Mouse (Mus musculus) neural tube, embryonic 12.5 days (tissue): ENCODE measurements around the gene Cyp1a2. TPM values are rescaled to one million over a fixed set of nuclear protein-coding genes. Genes with fewer than 3 reads are reported as not detected.

Source experiments
- ATAC-seq: fragments of 200-750 bp; cut with Nextera tagmentation; 2 replicates; pipeline ENCODE4 v1.8.0; 2017; ENCODE audit warnings: low read depth, mild to moderate bottlenecking, moderate TSS enrichment, moderate library complexity; ENCODE audit not compliant: low FRiP score
- H3K27ac ChIP-seq: fragments of 300-500 bp; sonication (generic); 2 replicates; pipeline ENCODE4 v1.5.1; 2016
- H3K27me3 ChIP-seq: fragments of 300-500 bp; sonication (generic); replicated peaks from 2 replicates; pipeline ENCODE4 v1.6.1; 2016; ENCODE audit warnings: mild to moderate bottlenecking
- H3K36me3 ChIP-seq: fragments of 300-500 bp; sonication (generic); 2 replicates; pipeline ENCODE4 v1.6.1; 2016; ENCODE audit warnings: mild to moderate bottlenecking
- H3K4me1 ChIP-seq: fragments of 300-500 bp; sonication (generic); 2 replicates; pipeline ENCODE4 v1.6.1; 2016
- H3K4me2 ChIP-seq: fragments of 300-500 bp; sonication (generic); replicated peaks from 2 replicates; pipeline ENCODE4 v1.6.1; 2016; ENCODE audit warnings: mild to moderate bottlenecking
- H3K4me3 ChIP-seq: fragments of 300-500 bp; sonication (generic); 2 replicates; pipeline ENCODE4 v1.5.1; 2016
- H3K9ac ChIP-seq: fragments of 300-500 bp; sonication (generic); 2 replicates; pipeline ENCODE4 v1.6.1; 2016; ENCODE audit warnings: mild to moderate bottlenecking
- H3K9me3 ChIP-seq: fragments of 300-500 bp; sonication (generic); 2 replicates; pipeline ENCODE4 v1.6.1; 2016; ENCODE audit warnings: mild to moderate bottlenecking
- WGBS: fragments of 180-500 bp; shearing (Covaris S2); methylation state at CpG from one replicate; pipeline ENCODE4 v1.1.7; 2016; 5-methylcytosine and 5-hydroxymethylcytosine counted together
- polyA plus RNA-seq: library from polyadenylated mRNA; unstranded; fragments of >200 nt; fragmentation: Nextera tagmentation; extraction: Ambion mirVana; gene quantifications from 2 replicates; pipeline ENCODE4 v1.2.1, GENCODE M21; 2016

The Cyp1a2 gene
- polyA plus RNA-seq, 1 experiment from 2014 or later = not detected

GRCm38 (mm10) chr9:57669566-57669965, 13.9 kb downstream of the Cyp1a2 start:
- Histone ChIP-seq H3K27ac (no peak overlapping the region), H3K9me3 (no peaks in the 10 kb centered on the region), H3K27me3 (no peaks in the 10 kb centered on the region), H3K36me3 (no peaks in the 10 kb centered on the region), H3K4me1 (no peaks in the 10 kb centered on the region), H3K4me3 (no peak overlapping the region), H3K9ac (no peak overlapping the region), H3K4me2 (no peak overlapping the region)
- WGBS = 84% methylated on average over 3 of the region's 3 CpGs
- ATAC-seq = no peak

- Histone ChIP-seq H3K27me3 (no peaks in the 10 kb centered on the region), H3K36me3 (no peaks in the 10 kb centered on the region), H3K27ac (no peak overlapping the region), H3K4me3 (no peak overlapping the region), H3K4me2 (no peak overlapping the region), H3K4me1 (no peaks in the 10 kb centered on the region), H3K9ac (no peak overlapping the region), H3K9me3 (no peaks in the 10 kb centered on the region)
- whole genome bisulfite sequencing = 42% methylated on average over 1 of the region's 1 CpGs
- no peak for ATAC-seq
Observed at GRCm38 (mm10) chr9:57668277-57668676, 15.2 kb downstream of the Cyp1a2 start.

- ATAC-seq = no peak
- no peak overlapping the region for H3K4me2 ChIP-seq
- H3K27ac ChIP-seq = no peak overlapping the region
- 60% methylated on average over 11 of the region's 11 CpGs for WGBS
- H3K4me1 ChIP-seq = no peaks in the 10 kb centered on the region
- no peaks in the 10 kb centered on the region for H3K9me3 ChIP-seq
- H3K36me3 ChIP-seq = no peaks in the 10 kb centered on the region
- H3K4me3 ChIP-seq = no peak overlapping the region
- H3K9ac ChIP-seq = no peak overlapping the region
- no peaks in the 10 kb centered on the region for H3K27me3 ChIP-seq
Observed at GRCm38 (mm10) chr9:57667817-57668216, 15.7 kb downstream of the Cyp1a2 start.

GRCm38 (mm10) chr9:57667136-57667535, 16.4 kb downstream of the Cyp1a2 start:
- H3K27me3 ChIP-seq = no peaks in the 10 kb centered on the region
- H3K9ac ChIP-seq = no peak overlapping the region
- no peaks in the 10 kb centered on the region for H3K4me1 ChIP-seq
- 75% methylated on average over 3 of the region's 3 CpGs for WGBS
- H3K4me2 ChIP-seq = no peak overlapping the region
- no peak for ATAC-seq
- no peaks in the 10 kb centered on the region for H3K36me3 ChIP-seq
- H3K4me3 ChIP-seq = no peak overlapping the region
- no peaks in the 10 kb centered on the region for H3K9me3 ChIP-seq
- no peak overlapping the region for H3K27ac ChIP-seq

GRCm38 (mm10) chr9:57666536-57666935, 17.0 kb downstream of the Cyp1a2 start:
- Histone ChIP-seq H3K4me2 (no peak overlapping the region), H3K4me1 (no peaks in the 10 kb centered on the region), H3K36me3 (no peaks in the 10 kb centered on the region), H3K9ac (no peak overlapping the region), H3K27ac (no peak overlapping the region), H3K4me3 (no peak overlapping the region), H3K9me3 (no peaks in the 10 kb centered on the region), H3K27me3 (no peaks in the 10 kb centered on the region)
- no peak for ATAC-seq
- 88% methylated on average over 8 of the region's 8 CpGs for WGBS

GRCm38 (mm10) chr9:57664616-57665015, 18.9 kb downstream of the Cyp1a2 start:
- Histone ChIP-seq H3K36me3 (no peaks in the 10 kb centered on the region), H3K27ac (no peak overlapping the region), H3K4me3 (no peak overlapping the region), H3K4me1 (no peaks in the 10 kb centered on the region), H3K27me3 (no peaks in the 10 kb centered on the region), H3K9me3 (no peaks in the 10 kb centered on the region), H3K4me2 (no peak overlapping the region), H3K9ac (no peak overlapping the region)
- 76% methylated on average over 7 of the region's 7 CpGs for WGBS
- no peak for ATAC-seq

GRCm38 (mm10) chr9:57661552-57661951, 22.0 kb downstream of the Cyp1a2 start:
- Histone ChIP-seq H3K9ac (no peak overlapping the region), H3K4me2 (no peak overlapping the region), H3K27me3 (no peaks in the 10 kb centered on the region), H3K4me3 (no peak overlapping the region), H3K9me3 (no peaks in the 10 kb centered on the region), H3K27ac (no peak overlapping the region), H3K4me1 (no peaks in the 10 kb centered on the region), H3K36me3 (no peaks in the 10 kb centered on the region)
- 88% methylated on average over 3 of the region's 3 CpGs for WGBS
- no peak for ATAC-seq

GRCm38 (mm10) chr9:57660501-57660900, 23.0 kb downstream of the Cyp1a2 start:
- WGBS = 87% methylated on average over 6 of the region's 6 CpGs

GRCm38 (mm10) chr9:57659774-57660173, 23.7 kb downstream of the Cyp1a2 start:
- 31% methylated on average over 4 of the region's 4 CpGs for WGBS
- H3K27me3 ChIP-seq = no peaks in the 10 kb centered on the region
- no peak overlapping the region for H3K4me2 ChIP-seq
- H3K36me3 ChIP-seq = no peaks in the 10 kb centered on the region
- H3K9me3 ChIP-seq = no peaks in the 10 kb centered on the region
- H3K4me3 ChIP-seq = no peak overlapping the region
- peaks cover 3% of the 10 kb centered on the region; the same call in 1 of the 2 replicates for H3K4me1 ChIP-seq
- H3K27ac ChIP-seq = no peak overlapping the region
- no peak overlapping the region for H3K9ac ChIP-seq
- no peak for ATAC-seq

More at GRCm38 (mm10) chr9:57660501-57660900, 23.0 kb downstream of the Cyp1a2 start:
- no peak overlapping the region for H3K4me3 ChIP-seq
- H3K9me3 ChIP-seq = no peaks in the 10 kb centered on the region
- no peak overlapping the region for H3K9ac ChIP-seq
- no peak overlapping the region for H3K27ac ChIP-seq
- H3K4me1 ChIP-seq = peaks cover 3% of the 10 kb centered on the region; the same call in 1 of the 2 replicates
- no peaks in the 10 kb centered on the region for H3K27me3 ChIP-seq
- H3K4me2 ChIP-seq = no peak overlapping the region
- H3K36me3 ChIP-seq = no peaks in the 10 kb centered on the region
- ATAC-seq = no peak

GRCm38 (mm10) chr9:57658970-57659369, 24.5 kb downstream of the Cyp1a2 start:
- no peak overlapping the region for H3K9ac ChIP-seq
- H3K9me3 ChIP-seq = no peaks in the 10 kb centered on the region
- H3K4me2 ChIP-seq = no peak overlapping the region
- H3K4me3 ChIP-seq = no peak overlapping the region
- WGBS = 82% methylated on average over 4 of the region's 4 CpGs
- no peaks in the 10 kb centered on the region for H3K36me3 ChIP-seq
- peaks cover 3% of the 10 kb centered on the region; the same call in 1 of the 2 replicates for H3K4me1 ChIP-seq
- H3K27ac ChIP-seq = no peak overlapping the region
- ATAC-seq = no peak
- no peaks in the 10 kb centered on the region for H3K27me3 ChIP-seq

GRCm38 (mm10) chr9:57657843-57658242, 25.7 kb downstream of the Cyp1a2 start:
- WGBS = 68% methylated on average over 4 of the region's 4 CpGs
- H3K9me3 ChIP-seq = no peaks in the 10 kb centered on the region
- H3K27me3 ChIP-seq = no peaks in the 10 kb centered on the region
- no peak overlapping the region for H3K9ac ChIP-seq
- no peak overlapping the region for H3K27ac ChIP-seq
- ATAC-seq = no peak
- H3K4me1 ChIP-seq = peaks cover 4% of the 10 kb centered on the region; the same call in 1 of the 2 replicates
- H3K36me3 ChIP-seq = no peaks in the 10 kb centered on the region
- no peak overlapping the region for H3K4me3 ChIP-seq
- H3K4me2 ChIP-seq = no peak overlapping the region

GRCm38 (mm10) chr9:57656631-57657350, 26.7 kb downstream of the Cyp1a2 start:
- 85% methylated on average over 19 of the region's 19 CpGs for WGBS
- Histone ChIP-seq H3K27ac (no peak overlapping the region), H3K4me3 (no peak overlapping the region), H3K36me3 (no peaks in the 10 kb centered on the region), H3K9me3 (no peaks in the 10 kb centered on the region), H3K4me1 (peaks cover 6% of the 10 kb centered on the region; the same call in 1 of the 2 replicates), H3K4me2 (no peak overlapping the region), H3K27me3 (no peaks in the 10 kb centered on the region), H3K9ac (no peak overlapping the region)
- no peak for ATAC-seq

- Histone ChIP-seq H3K9me3 (no peaks in the 10 kb centered on the region), H3K4me1 (peaks cover 10% of the 10 kb centered on the region), H3K4me2 (peak overlapping the region; percentile 55), H3K36me3 (no peaks in the 10 kb centered on the region), H3K27ac (no peak overlapping the region), H3K27me3 (no peaks in the 10 kb centered on the region), H3K9ac (peak overlapping the region; percentile 35; the same call in 1 of the 2 replicates), H3K4me3 (no peak overlapping the region)
- ATAC-seq = peak; percentile 76
- 4% methylated on average over 11 of the region's 11 CpGs for WGBS
Observed at GRCm38 (mm10) chr9:57655749-57656148, 27.8 kb downstream of the Cyp1a2 start.
